Mouse (Mus musculus) lung, postnatal 14 days (tissue): ENCODE results near the gene BC030499.
"Not testable (repeated sequence)": the region's sequence is repeated elsewhere in the genome, so short reads cannot be mapped to it uniquely, and the experiment has no call there.

Experiments
- DNase-seq: peaks from one replicate; pipeline ENCODE4 v3.0.0; 2021

The BC030499 gene

GRCm38 (mm10) chr11:78290654-78291053, at the start of gene BC030499:
TSS of gene BC030499 (plus strand) at chr11:78290841.
- no peak for DNase-seq

DNA sequence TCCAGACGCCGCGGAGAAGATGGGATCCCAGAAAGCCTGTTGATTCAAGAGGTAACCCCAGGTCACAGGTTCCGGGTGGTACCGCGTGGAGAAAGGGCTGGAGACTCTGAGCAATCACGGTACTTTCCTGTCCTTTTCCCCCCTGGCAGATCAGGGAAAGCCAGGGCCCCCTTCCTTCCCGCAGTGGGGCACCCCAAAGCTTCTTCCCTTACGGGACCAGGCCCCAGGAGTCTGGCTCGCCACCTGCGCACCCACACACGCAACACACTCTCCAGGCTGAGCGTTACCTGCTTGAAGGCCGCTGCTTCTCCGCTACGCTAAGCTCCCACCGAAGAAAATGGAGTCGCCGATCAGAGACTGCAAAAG, 45.4 kb upstream of the BC030499 start:
- peak; percentile 21 for DNase-seq

DNA sequence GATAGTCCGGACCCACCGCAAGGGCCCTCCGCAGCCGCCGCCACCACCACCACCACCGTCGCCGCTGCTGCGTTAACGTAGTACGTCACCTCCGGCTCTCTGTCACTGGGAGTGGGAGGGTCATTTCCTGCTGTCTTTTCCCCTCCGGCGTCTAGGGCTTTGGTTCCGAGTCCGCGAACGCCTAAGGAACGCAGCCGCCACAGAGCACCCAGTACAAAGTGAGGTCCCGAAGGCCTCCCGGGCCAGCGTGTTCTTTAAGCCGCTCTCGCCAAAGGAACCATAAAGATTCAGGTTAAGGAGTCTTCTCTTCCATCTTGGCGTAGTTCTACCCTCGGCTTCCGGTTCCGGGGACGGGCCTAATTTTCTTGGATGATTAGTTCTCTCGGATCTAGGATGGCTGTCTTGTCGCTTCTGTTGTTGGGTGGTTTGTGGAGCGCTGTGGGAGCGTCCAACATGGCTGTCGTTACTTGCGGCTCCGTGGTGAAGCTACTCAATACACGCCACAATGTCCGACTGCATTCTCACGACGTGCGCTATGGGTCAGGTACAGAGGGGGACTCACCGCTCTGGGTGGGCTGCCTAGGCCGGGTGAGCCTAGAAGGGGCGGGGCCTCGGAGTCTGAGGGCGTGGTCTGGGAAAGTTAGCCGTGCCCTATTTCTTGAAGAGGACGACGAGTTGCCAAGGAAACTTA, 44.9 kb upstream of the BC030499 start, which contains the start of the genes Sdf2 and Supt6:
Gene Sdf2 (plus strand): TSS at position 120 of the 691 bp plus-strand sequence.
Gene Supt6 (minus strand): TSS at position 361 of the 691 bp plus-strand sequence.
- DNase-seq = peak; percentile 91

DNA sequence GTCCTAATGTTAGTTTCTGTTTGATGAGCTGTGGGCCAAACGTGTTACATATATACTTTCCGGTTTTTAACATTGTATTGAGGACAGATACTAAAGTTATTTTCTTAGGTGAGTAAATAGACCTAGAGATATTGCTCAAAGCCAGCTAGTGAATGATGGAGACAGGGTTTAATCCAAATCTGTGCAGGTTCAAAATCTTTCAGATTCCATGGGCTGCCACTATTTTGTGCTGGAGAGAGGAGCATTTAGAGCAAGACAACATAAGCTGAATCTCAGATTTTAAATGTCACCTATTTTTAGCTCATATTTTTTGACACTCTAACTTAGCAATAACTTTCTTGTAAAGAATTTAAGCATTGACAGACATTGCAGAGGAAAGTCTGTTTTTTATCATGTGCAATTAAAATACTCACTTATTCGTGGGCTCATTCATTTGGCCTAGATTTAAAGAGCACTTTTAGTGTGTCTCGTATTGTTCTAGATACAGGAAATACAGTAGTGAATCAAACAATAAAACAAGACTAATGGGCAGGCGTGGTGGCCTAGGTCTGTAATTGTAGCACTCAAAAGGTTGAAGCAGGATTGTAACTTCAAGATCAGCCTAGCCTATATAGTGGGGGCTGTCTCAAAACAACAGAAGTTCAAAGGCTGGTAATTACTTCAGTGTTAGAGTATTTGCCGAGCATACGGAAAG, 44.2 kb upstream of the BC030499 start:
- no peak for DNase-seq

GRCm38 (mm10) chr11:78247012-78247348, 43.7 kb upstream of the BC030499 start:
- DNase-seq = no peak

DNA sequence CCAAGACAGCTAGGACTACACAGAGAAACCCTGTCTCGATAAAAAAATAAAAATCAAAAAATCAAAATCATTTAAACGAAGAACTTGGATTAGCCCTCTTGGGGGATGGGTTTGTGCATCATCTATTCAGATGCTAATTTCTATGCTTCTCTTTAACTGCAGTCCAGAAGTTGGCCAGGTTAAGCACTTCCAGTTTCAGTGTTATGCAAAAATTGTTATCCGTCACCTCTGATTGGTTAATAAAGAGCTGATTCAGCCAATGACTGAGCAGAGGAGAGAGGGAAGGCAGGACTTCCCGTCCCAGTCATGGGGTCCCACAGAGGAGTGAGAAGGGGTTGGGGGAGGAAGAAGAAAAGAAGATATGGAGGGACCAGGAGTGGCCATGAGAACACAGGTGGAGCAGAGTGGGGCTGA, 42.9 kb upstream of the BC030499 start:
- no peak for DNase-seq

GRCm38 (mm10) chr11:78256618-78257017, 34.0 kb upstream of the BC030499 start:
- DNase-seq = no peak

GRCm38 (mm10) chr11:78260489-78261258, 30.0 kb upstream of the BC030499 start:
- no peak for DNase-seq

DNA sequence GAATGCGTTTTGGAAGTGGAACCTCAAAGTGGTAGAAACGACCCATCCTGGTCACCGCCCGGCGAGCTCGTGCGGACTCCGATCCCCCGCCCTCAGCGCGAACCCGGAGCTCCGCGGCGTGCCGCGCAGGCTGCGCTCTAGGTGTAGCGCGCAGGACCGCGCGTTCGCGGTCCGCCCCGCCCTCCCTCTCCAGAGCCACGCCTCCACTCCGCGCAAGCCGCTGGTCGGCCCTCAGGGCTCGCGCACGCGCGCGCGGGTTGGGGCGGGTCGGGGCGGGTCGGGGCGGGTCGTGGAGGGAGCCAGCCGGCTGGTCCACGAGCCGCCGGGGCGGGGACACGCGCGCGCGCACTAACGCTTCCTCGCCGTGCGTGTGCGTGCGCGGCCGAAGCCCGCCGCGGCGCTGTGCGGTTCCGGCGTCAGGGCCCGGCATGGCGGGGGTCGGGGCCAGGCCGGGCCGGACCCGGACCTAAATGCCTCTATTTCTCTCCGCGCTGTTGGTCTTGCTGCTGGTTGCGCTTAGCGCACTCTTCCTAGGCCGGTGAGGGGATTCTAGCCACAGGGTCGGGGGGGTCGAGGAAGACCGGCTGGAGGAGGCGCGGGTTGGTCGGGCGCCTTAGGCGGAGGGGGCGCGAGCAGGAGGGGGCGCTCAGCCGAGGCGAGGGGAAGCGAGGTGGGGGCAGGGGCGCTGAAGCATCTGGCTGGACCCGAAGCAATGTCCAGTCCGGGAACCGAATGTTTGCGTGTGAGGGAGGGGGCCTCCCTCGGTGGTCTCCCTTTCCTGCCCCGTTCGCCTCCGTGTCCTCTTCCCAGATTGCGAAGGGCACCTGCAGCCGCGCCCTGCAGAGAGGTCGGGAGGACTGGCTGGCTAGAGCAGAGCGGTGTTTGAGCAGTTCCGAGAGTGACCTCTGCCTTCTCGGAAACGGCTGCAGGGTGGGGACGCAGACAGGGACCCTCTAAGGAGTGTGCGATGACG, 29.0 kb upstream of the BC030499 start, which contains the start of gene 2610507B11Rik:
Gene 2610507B11Rik (plus strand): TSS at position 373 of the 973 bp plus-strand sequence.
- DNase-seq = peak; percentile 95

DNA sequence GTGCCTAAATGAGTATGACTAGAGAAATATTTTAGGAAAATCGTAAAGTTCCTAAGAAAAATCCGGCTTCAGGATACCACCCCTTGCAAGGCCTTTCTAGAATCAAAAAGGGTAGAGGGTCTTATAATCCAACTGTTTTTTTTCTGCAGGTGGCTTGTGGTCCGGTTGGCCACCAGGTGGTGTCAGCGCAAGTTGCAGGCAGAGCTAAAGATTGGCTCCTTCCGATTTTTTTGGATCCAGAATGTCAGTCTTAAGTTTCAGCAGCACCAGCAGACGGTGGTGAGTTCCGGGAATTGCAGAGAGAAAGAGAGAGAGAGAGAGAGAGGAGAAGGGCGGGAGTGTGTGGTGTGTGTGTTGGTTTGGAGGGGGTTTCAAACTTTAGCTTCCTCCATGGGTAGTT, 28.1 kb upstream of the BC030499 start:
- DNase-seq = peak; percentile 62

GRCm38 (mm10) chr11:78265571-78265970, 25.1 kb upstream of the BC030499 start:
- no peak for DNase-seq

DNA sequence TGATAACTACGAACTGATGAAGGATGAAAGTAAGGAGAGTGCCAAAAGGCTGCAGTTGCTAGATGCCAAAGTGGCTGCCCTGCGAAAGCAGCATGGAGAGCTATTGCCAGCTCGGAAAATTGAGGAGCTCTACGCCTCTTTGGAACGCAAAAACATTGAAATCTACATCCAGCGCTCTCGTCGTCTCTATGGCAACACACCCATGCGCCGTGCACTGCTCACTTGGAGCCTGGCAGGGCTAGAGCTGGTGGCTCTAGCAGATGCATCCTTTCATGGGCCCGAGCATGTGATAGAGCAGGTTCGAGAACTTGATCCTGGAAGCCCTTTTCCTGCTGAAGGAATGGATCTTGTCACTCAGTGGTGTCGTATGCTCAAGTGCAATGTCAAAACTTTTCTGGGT, 18.7 kb upstream of the BC030499 start:
- no peak for DNase-seq

DNA sequence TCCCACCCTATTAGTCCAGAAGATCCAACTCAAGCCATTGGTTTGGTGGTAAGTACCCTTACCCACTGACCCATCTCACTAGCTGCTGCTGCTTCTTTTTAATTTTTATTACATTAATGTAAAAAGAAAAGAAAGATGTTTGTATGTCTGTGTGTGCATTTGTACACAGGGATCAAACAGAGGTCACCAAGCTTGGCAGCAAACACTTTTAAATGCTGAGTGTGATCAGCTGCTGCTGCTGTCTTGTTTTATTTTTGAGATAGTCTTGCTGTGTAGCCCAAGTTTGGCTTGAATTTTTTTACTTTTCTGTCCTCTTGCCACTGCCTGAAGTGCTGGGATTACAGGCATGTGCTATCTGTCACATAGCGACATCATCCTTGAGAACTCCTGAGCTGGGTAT, 15.0 kb upstream of the BC030499 start:
- no peak for DNase-seq

GRCm38 (mm10) chr11:78276169-78276568, 14.5 kb upstream of the BC030499 start:
- DNase-seq = not testable (repeated sequence)

DNA sequence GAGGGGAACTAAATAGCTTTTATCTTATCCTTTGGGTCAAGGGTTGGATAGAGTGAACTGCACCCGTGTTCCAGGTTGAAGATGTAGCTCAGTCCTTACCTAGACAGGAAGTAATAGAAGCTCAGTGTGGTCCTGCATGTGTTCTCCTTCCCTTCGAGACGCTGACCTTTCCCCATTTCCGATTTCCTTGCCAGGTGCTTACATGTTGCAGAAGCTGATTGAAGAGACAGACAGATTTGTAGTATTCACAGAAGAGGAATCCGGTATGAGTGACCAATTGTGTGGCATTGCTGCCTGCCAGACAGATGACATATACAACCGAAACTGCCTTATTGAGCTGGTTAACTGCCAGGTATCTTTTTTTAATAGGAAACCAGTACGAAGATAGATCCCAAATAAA, 11.8 kb upstream of the BC030499 start:
- DNase-seq = no peak

DNA sequence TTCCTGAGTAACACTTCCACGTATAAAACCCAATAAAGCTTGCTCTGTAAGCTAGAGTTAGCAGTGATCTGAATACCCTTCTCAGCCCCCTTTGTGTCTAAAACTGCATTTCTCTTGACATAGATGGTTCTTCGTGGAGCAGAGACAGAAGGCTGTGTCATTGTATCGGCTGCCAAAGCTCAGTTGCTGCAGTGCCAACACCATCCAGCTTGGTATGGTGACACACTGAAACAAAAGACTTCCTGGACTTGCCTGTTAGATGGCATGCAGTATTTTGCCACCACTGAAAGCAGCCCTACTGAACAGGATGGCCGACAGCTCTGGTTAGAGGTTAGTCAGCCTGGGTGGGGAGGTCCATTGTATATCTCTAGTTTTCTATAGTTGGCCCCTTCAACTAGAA, 11.1 kb upstream of the BC030499 start:
- no peak for DNase-seq

DNA sequence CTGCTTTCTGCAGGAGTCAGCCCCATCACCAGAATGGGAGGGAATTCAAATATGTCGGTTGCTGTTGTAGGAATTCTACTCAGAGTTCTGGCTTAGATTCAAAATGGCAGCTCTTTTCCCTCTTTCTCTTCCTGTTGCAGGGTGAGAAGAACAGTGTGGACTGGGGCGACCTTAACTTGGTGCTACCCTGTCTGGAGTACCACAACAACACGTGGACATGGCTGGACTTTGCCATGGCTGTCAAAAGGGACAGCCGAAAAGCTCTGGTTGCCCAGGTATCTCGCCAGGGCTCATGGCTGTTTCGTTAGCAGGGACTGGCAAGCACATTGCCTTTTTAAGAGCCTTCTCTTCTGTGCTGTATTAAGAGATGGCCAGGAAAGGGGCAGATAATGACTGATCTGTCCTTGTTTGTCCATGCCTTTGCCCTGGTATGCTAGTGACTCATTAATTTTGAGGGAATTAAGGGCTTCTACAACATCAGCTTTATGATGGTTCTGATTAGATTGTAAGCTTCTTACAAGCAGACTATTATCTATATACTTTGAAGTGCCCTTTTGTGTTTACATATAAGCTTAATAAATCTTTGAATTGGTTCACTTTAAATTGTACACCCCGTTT, 1.4 kb upstream of the BC030499 start:
- DNase-seq = no peak

GRCm38 (mm10) chr11:78294585-78294984, 3.9 kb downstream of the BC030499 start:
- DNase-seq = no peak

DNA sequence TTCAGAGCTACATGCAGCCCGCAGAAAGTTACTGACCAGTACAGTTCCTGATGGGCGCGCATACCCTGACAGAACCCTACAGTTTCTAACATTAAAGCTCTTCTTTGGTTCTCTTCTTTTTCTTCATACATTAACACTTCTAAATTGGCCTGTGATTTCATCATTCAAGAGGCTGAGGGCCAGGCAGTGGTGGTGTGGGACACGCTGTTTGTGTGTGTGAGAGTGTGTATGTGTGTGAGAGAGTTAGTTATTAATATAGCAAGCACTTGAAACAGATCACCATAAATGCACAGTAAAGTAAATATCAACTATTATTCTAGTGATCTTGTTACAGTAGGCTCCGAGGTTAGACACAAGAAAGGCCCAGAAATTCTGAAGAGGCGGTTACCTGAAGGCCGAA, 10.3 kb downstream of the BC030499 start:
- no peak for DNase-seq

GRCm38 (mm10) chr11:78301357-78302084, 10.9 kb downstream of the BC030499 start, which contains the start of gene Spag5:
TSS of gene Spag5 (plus strand) at chr11:78301529.
- peak; percentile 90 for DNase-seq

DNA sequence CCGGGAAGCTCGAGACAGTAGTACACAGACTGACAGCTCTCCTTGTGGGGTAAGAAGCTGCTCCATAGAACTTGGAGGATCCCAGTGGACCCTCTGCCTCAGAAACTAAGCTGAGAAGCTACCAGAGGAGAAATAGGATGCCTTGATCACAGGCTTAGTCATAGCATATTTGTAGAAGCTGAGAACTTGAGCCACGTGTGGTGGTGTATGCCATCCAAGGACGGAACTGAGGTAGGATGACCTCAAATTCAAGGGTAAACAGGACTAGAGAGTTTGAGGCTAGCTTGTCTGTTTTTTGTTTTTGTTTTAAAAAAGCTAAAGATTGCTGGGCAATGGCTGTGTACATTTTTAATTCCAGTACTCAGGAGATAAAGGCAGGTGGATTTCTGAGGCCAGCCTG, 14.6 kb downstream of the BC030499 start:
- no peak for DNase-seq
